Mouse (Mus musculus) c-Kit-negative CD71-positive TER-119-positive erythroid progenitor cells, embryonic 14.5 days (primary cell): Measurements from ENCODE around the gene Fam178b.

ENCODE experiments used
- DNase-seq: peaks from one replicate; pipeline ENCODE4 v3.0.0-alpha.2; 2013; ENCODE audit warnings: low read depth, low spot score

Gene Fam178b

DNA sequence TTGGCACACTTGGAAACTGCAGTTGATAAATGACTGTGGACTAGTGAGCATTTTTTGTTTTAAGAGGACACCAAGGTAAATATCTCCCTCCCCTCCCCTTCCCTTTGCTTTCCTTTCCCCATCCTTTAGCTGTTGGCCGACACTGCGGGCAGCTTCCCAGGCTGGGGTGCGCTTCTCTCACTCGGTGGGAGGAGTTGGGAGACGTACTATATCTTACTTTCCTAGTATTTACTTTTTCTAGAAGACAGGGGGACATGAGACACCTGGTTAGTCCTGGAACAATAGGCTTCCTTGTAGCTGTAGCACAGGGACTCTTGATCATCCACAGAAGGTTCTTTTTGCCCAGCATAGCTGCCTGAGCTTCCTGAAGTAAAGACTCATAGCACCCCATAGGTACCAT is 158.9 kb downstream of the Fam178b start:
- no peak for DNase-seq

DNA sequence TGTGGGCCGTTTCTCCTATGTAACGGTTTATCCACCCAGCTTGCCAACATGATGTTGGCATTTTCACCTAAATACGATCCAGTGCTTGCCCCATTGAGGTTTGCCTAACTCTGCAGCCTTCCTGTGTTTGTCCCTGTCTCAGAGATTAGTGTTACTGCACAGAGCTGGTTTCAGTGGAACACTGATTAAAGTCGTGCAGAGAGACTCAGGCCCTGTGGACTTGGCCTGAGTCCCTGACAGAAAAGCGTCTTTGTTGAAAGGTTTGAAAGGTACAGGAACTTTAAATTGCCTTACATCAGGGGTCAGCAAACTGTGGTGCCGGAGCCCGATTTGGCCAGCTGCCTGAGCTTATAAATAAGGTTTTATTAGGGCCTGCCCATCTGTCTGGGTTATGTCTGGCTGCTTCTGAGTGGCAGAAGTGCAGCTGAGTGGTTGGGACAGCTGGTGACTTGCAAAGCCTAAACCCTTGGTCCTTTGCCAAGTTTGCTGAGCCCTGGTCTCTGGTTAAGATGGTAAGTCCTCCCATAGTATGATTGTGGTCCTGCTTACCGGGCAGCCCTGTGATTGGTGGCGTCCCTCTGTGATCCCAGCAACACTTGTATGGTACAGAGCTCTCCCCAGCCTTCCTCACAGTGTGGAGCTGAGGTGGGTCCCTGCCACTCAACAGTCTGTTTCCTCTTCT is 159.5 kb downstream of the Fam178b start:
- no peak for DNase-seq

DNA sequence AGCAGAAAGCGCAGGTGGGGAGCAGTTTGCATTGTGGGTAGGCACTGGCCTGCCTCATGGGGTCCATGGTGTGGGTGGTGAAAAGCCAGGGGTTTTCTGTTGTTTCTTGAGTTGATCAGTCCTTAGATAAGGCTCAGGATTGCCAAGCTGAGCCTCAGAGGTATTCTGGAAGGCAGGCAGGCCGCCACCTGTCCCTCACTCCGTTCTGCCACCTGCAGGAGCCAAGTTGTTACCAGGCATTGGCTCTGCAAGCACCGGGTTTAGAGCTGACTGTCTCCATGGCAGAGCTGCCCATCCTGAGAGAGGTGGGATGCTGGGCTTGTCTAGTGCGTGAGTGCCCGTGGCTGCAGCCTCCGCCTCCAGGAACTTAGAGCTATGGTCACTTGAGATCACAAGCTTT is 160.8 kb downstream of the Fam178b start:
- DNase-seq = no peak

DNA sequence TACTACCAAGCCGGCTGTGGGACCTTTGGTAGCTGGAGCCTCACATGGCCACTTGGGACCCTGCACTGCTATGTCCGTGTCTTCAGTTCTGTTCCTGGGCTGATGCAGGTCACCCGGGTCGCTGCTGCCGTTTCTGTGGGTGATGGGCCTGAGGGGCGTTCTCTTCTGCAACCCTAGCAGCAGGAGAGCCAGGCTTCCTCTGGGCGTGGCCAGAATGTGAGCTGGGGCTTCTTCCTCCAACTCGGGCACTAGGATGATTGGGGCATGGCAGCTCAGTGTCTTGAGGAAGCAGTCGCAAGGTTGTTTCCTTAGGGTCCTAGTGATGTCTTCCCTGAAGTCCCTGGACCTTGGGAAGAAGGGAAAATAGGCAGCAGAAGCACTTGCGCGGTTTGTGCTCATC is 163.4 kb downstream of the Fam178b start:
- no peak for DNase-seq

DNA sequence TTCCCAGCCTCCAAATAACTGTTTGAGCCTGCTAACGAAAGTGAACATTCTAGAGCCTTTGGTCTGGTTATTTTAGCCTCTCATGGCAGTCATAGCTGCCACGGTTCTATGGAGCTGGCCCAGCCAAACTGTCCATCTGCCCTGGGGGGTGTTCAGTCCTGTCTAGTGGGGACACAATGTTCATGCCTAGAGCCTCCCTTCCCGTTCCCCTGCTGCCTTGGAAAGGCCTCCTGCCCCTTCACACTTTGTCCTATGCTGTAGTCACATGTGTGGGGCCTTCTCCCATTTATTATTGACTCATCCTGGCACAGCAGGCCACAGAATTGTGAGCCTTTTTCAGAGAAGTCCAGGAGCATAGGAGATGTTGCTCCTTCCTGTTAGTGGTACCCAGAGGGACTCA is 164.7 kb downstream of the Fam178b start:
- DNase-seq = no peak

GRCm38 (mm10) chr1:36513718-36514117 is 169.3 kb downstream of the Fam178b start:
- no peak for DNase-seq

GRCm38 (mm10) chr1:36513310-36513709 is 169.7 kb downstream of the Fam178b start:
- no peak for DNase-seq

GRCm38 (mm10) chr1:36512966-36513280 is 170.1 kb downstream of the Fam178b start:
- DNase-seq = no peak
